Mouse (Mus musculus): ENCODE results near the gene Gtpbp8.

Gene Gtpbp8

GRCm38 (mm10) chr16:44745866-44746562 is at the start of gene Gtpbp8:
Gene Gtpbp8, minus strand, starts transcription at chr16:44746363.
- DNase-seq (ENCODE audit: low read depth, low spot score), result peak; percentile 97

GRCm38 (mm10) chr16:44794416-44794815 is 48.3 kb upstream of the Gtpbp8 start:
- DNase-seq (ENCODE audit: low read depth, low spot score), result no peak

- DNase-seq (ENCODE audit: low read depth, low spot score), result no peak
Measured at GRCm38 (mm10) chr16:44786934-44787333, 40.8 kb upstream of the Gtpbp8 start.

- no peak for DNase-seq (ENCODE audit: low read depth, low spot score)
Measured at GRCm38 (mm10) chr16:44780751-44781150, 34.6 kb upstream of the Gtpbp8 start.

GRCm38 (mm10) chr16:44779494-44779893 is 33.3 kb upstream of the Gtpbp8 start:
- DNase-seq (ENCODE audit: low read depth, low spot score), result no peak

- peak; percentile 56 for DNase-seq (ENCODE audit: low read depth, low spot score)
Measured at GRCm38 (mm10) chr16:44778538-44779147, 32.5 kb upstream of the Gtpbp8 start.

- DNase-seq (ENCODE audit: low read depth, low spot score), result no peak
Measured at GRCm38 (mm10) chr16:44774201-44774600, 28.0 kb upstream of the Gtpbp8 start.

- no peak for DNase-seq (ENCODE audit: low read depth, low spot score)
Measured at GRCm38 (mm10) chr16:44773673-44774072, 27.5 kb upstream of the Gtpbp8 start.

- no peak for DNase-seq (ENCODE audit: low read depth, low spot score)
Measured at GRCm38 (mm10) chr16:44772577-44772976, 26.4 kb upstream of the Gtpbp8 start.

GRCm38 (mm10) chr16:44767967-44768366 is 21.8 kb upstream of the Gtpbp8 start:
- DNase-seq (ENCODE audit: low read depth, low spot score), result peak; percentile 55

GRCm38 (mm10) chr16:44767506-44767905 is 21.3 kb upstream of the Gtpbp8 start:
- DNase-seq (ENCODE audit: low read depth, low spot score), result no peak

GRCm38 (mm10) chr16:44766320-44766892 is 20.2 kb upstream of the Gtpbp8 start:
- DNase-seq (ENCODE audit: low read depth, low spot score), result peak; percentile 46

- no peak for DNase-seq (ENCODE audit: low read depth, low spot score)
Measured at GRCm38 (mm10) chr16:44765555-44766319, 19.6 kb upstream of the Gtpbp8 start, which contains the start of gene Cd200r1. Gene Cd200r1, plus strand, starts transcription at chr16:44765736.

- DNase-seq (ENCODE audit: low read depth, low spot score), result no peak
Measured at GRCm38 (mm10) chr16:44761811-44762210, 15.6 kb upstream of the Gtpbp8 start.

- no peak for DNase-seq (ENCODE audit: low read depth, low spot score)
Measured at GRCm38 (mm10) chr16:44757700-44758099, 11.5 kb upstream of the Gtpbp8 start.

- no peak for DNase-seq (ENCODE audit: low read depth, low spot score)
Measured at GRCm38 (mm10) chr16:44748007-44748406, 1.8 kb upstream of the Gtpbp8 start.

GRCm38 (mm10) chr16:44745471-44745865 is 695 bp downstream of the Gtpbp8 start:
- DNase-seq (ENCODE audit: low read depth, low spot score), result no peak

GRCm38 (mm10) chr16:44742753-44743152 is 3.4 kb downstream of the Gtpbp8 start:
- DNase-seq (ENCODE audit: low read depth, low spot score), result no peak

GRCm38 (mm10) chr16:44736118-44736517 is 10.0 kb downstream of the Gtpbp8 start:
- no peak for DNase-seq (ENCODE audit: low read depth, low spot score)

- DNase-seq (ENCODE audit: low read depth, low spot score), result no peak
Measured at GRCm38 (mm10) chr16:44735676-44736075, 10.5 kb downstream of the Gtpbp8 start.

- DNase-seq (ENCODE audit: low read depth, low spot score), result no peak
Measured at GRCm38 (mm10) chr16:44734059-44734458, 12.1 kb downstream of the Gtpbp8 start.

- no peak for DNase-seq (ENCODE audit: low read depth, low spot score)
Measured at GRCm38 (mm10) chr16:44727525-44727924, 18.6 kb downstream of the Gtpbp8 start.
